18 mouse cellular contexts compared by ENCODE assay signal in genomic region chr6:120227068-120227467, GRCm38 (mm10).
"Had no signal": no experiment of that assay in that cellular context is flagged by ENCODE, and none has a peak within 500 bp of the region (broad histone marks: within the 10 kb centered on the region; RNA-seq: fewer than 3 reads in every experiment).

No protein-coding gene starts in this region.

- H3K27me3 ChIP-seq: lung, embryonic 15.5 days; midbrain, embryonic 13.5 days; midbrain, embryonic 15.5 days; neural tube, embryonic 12.5 days had no signal

- H3K4me2 ChIP-seq: liver, embryonic 15.5 days; lung, embryonic 15.5 days; midbrain, embryonic 11.5 days; midbrain, embryonic 13.5 days; midbrain, embryonic 15.5 days; neural tube, embryonic 12.5 days had no signal

- H3K36me3 ChIP-seq: liver, embryonic 15.5 days; lung, embryonic 15.5 days; midbrain, embryonic 13.5 days; midbrain, embryonic 15.5 days; neural tube, embryonic 12.5 days had no signal

- H3K9me3 ChIP-seq: liver, embryonic 15.5 days; lung, embryonic 15.5 days; megakaryocyte, embryonic 14.5 days; midbrain, embryonic 13.5 days; midbrain, embryonic 15.5 days; neural tube, embryonic 12.5 days had no signal

- H3K4me3 ChIP-seq: liver, embryonic 15.5 days; lung, embryonic 15.5 days; megakaryocyte, embryonic 14.5 days; midbrain, embryonic 13.5 days; midbrain, embryonic 15.5 days; neural tube, embryonic 12.5 days had no signal

- H3K4me1 ChIP-seq: liver, embryonic 15.5 days; megakaryocyte, embryonic 14.5 days; midbrain, embryonic 15.5 days; neural tube, embryonic 12.5 days had no signal

- H3K9ac ChIP-seq: liver, embryonic 15.5 days; liver, postnatal 0 days; lung, embryonic 15.5 days; midbrain, embryonic 13.5 days; midbrain, embryonic 15.5 days; neural tube, embryonic 12.5 days had no signal

- DNase-seq: liver, postnatal 0 days; lung, adult 2 months; lung, postnatal 14 days; lung, postnatal 36 days; right cerebral cortex, postnatal 14 days; spleen, adult 18-20 months; thymus, adult 18-20 months; thymus, postnatal 14 days; thymus, postnatal 36 days had no signal

- ATAC-seq: liver, postnatal 0 days; lung, postnatal 0 days; midbrain, embryonic 13.5 days; midbrain, embryonic 15.5 days had no signal

- H3K27ac ChIP-seq: liver, embryonic 15.5 days; lung, embryonic 15.5 days; macrophage; midbrain, embryonic 13.5 days; midbrain, embryonic 15.5 days; neural tube, embryonic 12.5 days had no signal
